Mouse (Mus musculus) C2C12 (cell line): ENCODE results near the gene Trarg1.

Experiments
- CTCF ChIP-seq: IDR thresholded peaks from one replicate; pipeline ENCODE4 v1.5.1; 2011; ENCODE audit not compliant: control insufficient read depth, insufficient read depth, insufficient read length
- MAX ChIP-seq: IDR thresholded peaks from one replicate; pipeline ENCODE4 v1.6.1; 2011; ENCODE audit warnings: mild to moderate bottlenecking, control low read depth
- MYOG ChIP-seq: IDR thresholded peaks from one replicate; pipeline ENCODE4 v1.6.1; 2011; ENCODE audit not compliant: control insufficient read depth, insufficient read length; ENCODE audit errors: extremely low read depth

- TF ChIP-seq CTCF = no peak
- TF ChIP-seq MAX = no peak
- no peak for TF ChIP-seq MYOG
Observed at GRCm38 (mm10) chr11:76685604-76686003, 6.0 kb downstream of the Trarg1 start.
